Mouse (Mus musculus) lung, embryonic 15.5 days (tissue): ENCODE results near the gene Alkbh7. TPM values are rescaled to one million over a fixed set of nuclear protein-coding genes. Genes with fewer than 3 reads are reported as not detected.
A peak's percentile ranks its signal among the peaks of the same experiment; 100 is the strongest.

Source experiments
- ATAC-seq: fragments of 200-750 bp; cut with Nextera tagmentation; 2 replicates; pipeline ENCODE4 v1.8.0; 2017; ENCODE audit warnings: moderate number of reproducible peaks, borderline replicate concordance; ENCODE audit not compliant: low FRiP score, low TSS enrichment; ENCODE audit errors: extremely low read depth
- H3K27ac ChIP-seq: fragments of 300-500 bp; sonication (generic); 2 replicates; pipeline ENCODE4 v1.5.1; 2015; ENCODE audit warnings: moderate library complexity, mild to moderate bottlenecking, inconsistent platforms
- H3K27me3 ChIP-seq: fragments of 300-500 bp; sonication (generic); 2 replicates; pipeline ENCODE4 v1.6.1; 2015; ENCODE audit warnings: inconsistent platforms
- H3K36me3 ChIP-seq: fragments of 300-500 bp; sonication (generic); 2 replicates; pipeline ENCODE4 v1.6.1; 2015; ENCODE audit warnings: inconsistent platforms
- H3K4me1 ChIP-seq: fragments of 300-500 bp; sonication (generic); 2 replicates; pipeline ENCODE4 v1.6.1; 2015; ENCODE audit warnings: inconsistent platforms
- H3K4me2 ChIP-seq: fragments of 300-500 bp; sonication (generic); 2 replicates; pipeline ENCODE4 v1.6.1; 2015; ENCODE audit warnings: inconsistent platforms, mild to moderate bottlenecking, moderate library complexity
- H3K4me3 ChIP-seq: fragments of 300-500 bp; sonication (generic); 2 replicates; pipeline ENCODE4 v1.5.1; 2015; ENCODE audit warnings: mild to moderate bottlenecking, inconsistent platforms
- H3K9ac ChIP-seq: fragments of 300-500 bp; sonication (generic); 2 replicates; pipeline ENCODE4 v1.6.1; 2015; ENCODE audit warnings: inconsistent platforms
- H3K9me3 ChIP-seq: fragments of 300-500 bp; sonication (generic); 2 replicates; pipeline ENCODE4 v1.6.1; 2016; ENCODE audit warnings: inconsistent platforms
- WGBS: fragments of 180-500 bp; shearing (Covaris S2); methylation state at CpG from one replicate; pipeline ENCODE4 v1.1.7; 2015; 5-methylcytosine and 5-hydroxymethylcytosine counted together
- polyA plus RNA-seq: library from polyadenylated mRNA; unstranded; fragments of >200 nt; fragmentation: Nextera tagmentation; extraction: Ambion mirVana; gene quantifications from 2 replicates; pipeline ENCODE4 v1.2.1, GENCODE M21; 2015

Gene Alkbh7
- polyA plus RNA-seq = 40.0 and 40.5 TPM in 2 replicates

DNA sequence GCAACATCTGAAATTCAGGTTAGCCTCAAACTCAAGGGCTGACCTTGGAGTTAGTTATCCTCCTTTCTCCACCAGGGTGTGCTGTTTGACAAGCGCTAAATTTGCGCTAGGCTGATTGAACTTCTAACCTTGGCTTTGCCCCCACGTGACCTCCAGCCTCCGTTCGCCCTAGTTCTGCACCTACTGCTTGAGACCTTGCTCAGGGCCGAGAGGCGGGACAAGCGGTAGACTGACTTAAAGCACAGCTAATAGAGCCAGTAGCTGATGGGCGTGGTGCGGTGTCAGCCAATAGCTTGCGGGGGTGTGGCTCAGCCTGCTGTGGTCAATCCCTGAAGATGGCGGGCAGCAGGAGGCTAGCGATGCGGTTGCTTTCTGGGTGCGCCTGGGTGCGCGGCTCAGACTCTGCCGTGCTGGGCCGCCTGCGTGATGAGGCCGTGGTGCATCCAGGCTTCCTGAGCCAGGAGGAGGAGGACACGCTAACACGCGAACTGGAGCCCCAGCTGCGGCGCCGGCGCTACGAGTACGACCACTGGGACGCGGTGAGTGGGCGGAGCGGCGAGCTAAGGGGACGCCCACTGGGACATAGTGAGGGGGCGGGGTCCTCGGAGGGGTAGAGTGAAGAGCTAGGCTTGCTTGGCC is at the start of gene Alkbh7:
TSS of gene Alkbh7 (plus strand) at position 311 of the 639 bp plus-strand sequence.
- peak within 1 kb of the TSS; percentile 69 for H3K9ac ChIP-seq
- peak within 1 kb of the TSS; percentile 79 for H3K4me2 ChIP-seq
- under 1% methylated on average over 38 of the region's 38 CpGs for WGBS
- no peaks in the 10 kb centered on the region for H3K9me3 ChIP-seq
- peak within 1 kb of the TSS; percentile 63 for H3K27ac ChIP-seq
- H3K4me3 ChIP-seq = peak within 1 kb of the TSS; percentile 83
- ATAC-seq = peak; percentile 98
- peaks cover 45% of the 10 kb centered on the region for H3K36me3 ChIP-seq
- no peaks in the 10 kb centered on the region for H3K27me3 ChIP-seq
- peaks cover 9% of the 10 kb centered on the region for H3K4me1 ChIP-seq

DNA sequence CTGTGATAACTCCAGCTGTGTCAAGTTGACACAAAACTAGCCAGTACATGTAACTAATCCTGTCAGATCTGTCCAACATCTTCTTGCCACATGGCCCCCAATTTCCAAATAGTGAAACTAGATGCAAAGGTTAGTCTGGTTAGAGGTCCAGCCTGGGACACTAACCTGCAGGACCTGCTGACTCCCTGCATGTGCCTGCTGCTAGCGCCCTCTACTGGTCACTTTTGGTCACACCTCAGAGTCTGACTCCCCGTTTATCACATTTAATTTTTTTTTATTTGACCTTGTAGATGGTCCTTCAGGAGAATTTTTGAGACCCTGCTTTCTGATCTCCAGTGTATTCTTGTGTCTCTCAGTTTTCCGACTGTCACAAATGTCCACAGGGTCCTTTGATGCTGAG is 46.2 kb upstream of the Alkbh7 start:
- no peak for ATAC-seq
- no peak overlapping the region for H3K4me3 ChIP-seq
- no peaks in the 10 kb centered on the region for H3K4me1 ChIP-seq
- no peak overlapping the region for H3K9ac ChIP-seq
- H3K27ac ChIP-seq = no peak overlapping the region
- no peak overlapping the region for H3K4me2 ChIP-seq
- no peaks in the 10 kb centered on the region for H3K9me3 ChIP-seq
- H3K36me3 ChIP-seq = no peaks in the 10 kb centered on the region
- 12% methylated on average over 3 of the region's 3 CpGs for WGBS
- no peaks in the 10 kb centered on the region for H3K27me3 ChIP-seq

DNA sequence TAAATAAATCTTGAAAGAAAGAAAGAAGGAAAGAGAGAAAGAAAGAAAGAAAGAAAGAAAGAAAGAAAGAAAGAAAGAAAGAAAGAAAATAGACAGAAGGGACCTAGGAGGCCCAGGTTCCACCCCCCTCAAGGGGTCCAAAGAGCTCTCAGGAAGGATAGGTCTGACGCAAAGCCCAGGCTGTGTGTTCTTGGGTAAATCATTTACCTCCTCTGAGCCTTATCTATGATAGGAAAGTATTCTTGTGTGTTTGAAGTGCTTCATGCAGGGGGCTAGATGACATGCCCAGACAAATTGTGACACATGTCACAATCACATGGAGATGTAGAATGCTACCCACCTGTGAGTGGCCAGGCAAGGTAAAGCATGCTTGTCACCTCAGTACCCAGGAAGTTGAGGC is 44.5 kb upstream of the Alkbh7 start:
- Histone ChIP-seq H3K4me3 (no peak overlapping the region), H3K27me3 (no peaks in the 10 kb centered on the region), H3K9me3 (no peaks in the 10 kb centered on the region), H3K4me2 (no peak overlapping the region), H3K36me3 (no peaks in the 10 kb centered on the region), H3K27ac (no peak overlapping the region), H3K4me1 (no peaks in the 10 kb centered on the region), H3K9ac (no peak overlapping the region)
- 52% methylated on average over 1 of the region's 1 CpGs for WGBS
- no peak for ATAC-seq

DNA sequence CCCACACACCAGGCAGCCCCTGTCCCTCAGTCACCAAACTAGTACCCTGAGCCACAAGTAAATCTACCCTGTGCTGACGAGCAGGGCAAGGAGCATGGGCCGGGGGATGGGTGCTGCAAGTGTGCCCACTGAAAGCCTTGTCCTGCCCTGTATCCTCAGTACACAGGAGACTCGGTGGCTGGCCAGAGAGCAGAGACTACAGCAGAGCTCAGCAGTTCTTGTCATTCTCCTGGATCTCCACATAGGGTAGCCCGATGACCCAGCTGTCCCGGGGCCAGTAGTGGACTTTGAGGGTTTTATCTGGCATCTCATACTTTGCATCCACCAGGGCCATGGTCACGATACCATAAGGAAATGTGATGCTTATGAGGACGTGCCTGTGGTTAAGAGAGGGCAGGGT is 42.3 kb upstream of the Alkbh7 start:
- Histone ChIP-seq H3K4me1 (no peaks in the 10 kb centered on the region), H3K9ac (no peak overlapping the region), H3K9me3 (no peaks in the 10 kb centered on the region), H3K4me2 (no peak overlapping the region), H3K27me3 (no peaks in the 10 kb centered on the region), H3K36me3 (no peaks in the 10 kb centered on the region), H3K4me3 (no peak overlapping the region), H3K27ac (no peak overlapping the region)
- no peak for ATAC-seq
- WGBS = 77% methylated on average over 7 of the region's 7 CpGs

GRCm38 (mm10) chr17:56957763-56958429 is 39.2 kb upstream of the Alkbh7 start:
- H3K4me3 ChIP-seq = no peak overlapping the region
- no peak overlapping the region for H3K27ac ChIP-seq
- no peak overlapping the region for H3K9ac ChIP-seq
- H3K27me3 ChIP-seq = no peaks in the 10 kb centered on the region
- ATAC-seq = peak; percentile 63; the same call in 1 of the 2 replicates
- no peaks in the 10 kb centered on the region for H3K9me3 ChIP-seq
- no peak overlapping the region for H3K4me2 ChIP-seq
- no peaks in the 10 kb centered on the region for H3K36me3 ChIP-seq
- 20% methylated on average over 11 of the region's 11 CpGs for WGBS
- no peaks in the 10 kb centered on the region for H3K4me1 ChIP-seq

DNA sequence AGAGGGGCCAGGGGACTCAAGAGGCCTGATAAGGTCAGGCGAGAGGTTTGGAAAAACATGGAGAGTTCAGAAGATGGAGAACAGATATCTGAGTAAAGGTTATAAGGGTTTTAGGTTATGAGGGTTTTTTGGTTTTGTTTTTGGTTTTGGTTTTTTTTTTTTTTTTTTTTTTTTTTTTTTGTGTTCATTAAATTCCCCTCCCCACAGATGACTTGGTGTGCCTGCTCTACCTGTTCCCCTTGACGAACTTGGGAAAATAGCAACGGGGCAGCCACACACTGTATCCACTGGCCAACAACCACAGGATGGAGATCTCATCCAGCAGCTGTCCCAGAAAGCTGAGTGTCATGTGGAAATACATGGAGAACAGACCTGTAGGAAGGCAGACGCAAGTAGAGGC is 38.5 kb upstream of the Alkbh7 start:
- WGBS = 62% methylated on average over 4 of the region's 4 CpGs
- Histone ChIP-seq H3K36me3 (no peaks in the 10 kb centered on the region), H3K27ac (no peak overlapping the region), H3K4me1 (no peaks in the 10 kb centered on the region), H3K9me3 (no peaks in the 10 kb centered on the region), H3K27me3 (no peaks in the 10 kb centered on the region), H3K9ac (no peak overlapping the region), H3K4me2 (no peak overlapping the region), H3K4me3 (no peak overlapping the region)
- no peak for ATAC-seq

GRCm38 (mm10) chr17:56961880-56962279 is 35.3 kb upstream of the Alkbh7 start:
- Histone ChIP-seq H3K27ac (no peak overlapping the region), H3K9ac (no peak overlapping the region), H3K4me1 (no peaks in the 10 kb centered on the region), H3K9me3 (no peaks in the 10 kb centered on the region), H3K4me3 (no peak overlapping the region), H3K4me2 (no peak overlapping the region), H3K27me3 (no peaks in the 10 kb centered on the region), H3K36me3 (no peaks in the 10 kb centered on the region)
- ATAC-seq = no peak
- 88% methylated on average over 4 of the region's 4 CpGs for WGBS

DNA sequence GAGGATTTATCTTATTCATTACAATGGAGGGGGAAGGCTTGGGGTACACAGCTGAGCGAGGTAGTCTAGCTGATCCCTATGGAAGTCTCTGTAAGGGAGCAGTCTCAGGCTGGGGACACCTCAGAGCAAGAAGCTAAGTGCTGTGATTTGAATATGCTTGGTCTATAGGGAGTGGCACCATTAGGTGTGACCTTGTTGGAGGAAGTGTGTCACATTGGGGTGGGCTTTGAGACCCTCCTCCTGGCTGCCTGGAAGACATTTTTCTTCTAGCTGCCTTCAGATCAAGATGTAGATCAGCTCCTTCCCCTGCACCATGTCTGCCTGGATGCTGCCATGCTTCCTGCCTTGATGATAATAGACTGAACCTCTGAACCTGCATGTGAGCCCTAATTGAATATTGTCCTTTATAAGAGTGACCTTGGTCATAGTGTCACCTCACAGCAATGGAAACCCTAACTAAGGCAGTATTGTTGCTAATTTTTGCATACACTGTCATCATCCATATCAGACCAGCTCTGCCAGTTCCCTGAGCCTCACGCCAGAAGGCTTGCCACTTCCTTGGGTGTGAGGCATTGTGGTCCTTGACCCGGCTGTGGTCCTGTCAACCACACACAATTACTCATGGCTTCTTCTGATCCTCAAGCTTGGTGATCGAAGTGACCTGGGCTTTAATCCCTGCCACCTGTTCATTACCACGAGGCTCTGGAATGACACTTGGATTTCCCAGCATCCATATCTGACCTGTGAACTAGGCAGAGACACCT is 34.3 kb upstream of the Alkbh7 start:
- H3K9ac ChIP-seq = no peak overlapping the region
- H3K4me3 ChIP-seq = no peak overlapping the region
- H3K4me2 ChIP-seq = no peak overlapping the region
- no peaks in the 10 kb centered on the region for H3K27me3 ChIP-seq
- no peaks in the 10 kb centered on the region for H3K4me1 ChIP-seq
- no peaks in the 10 kb centered on the region for H3K36me3 ChIP-seq
- WGBS = 63% methylated on average over 5 of the region's 5 CpGs
- no peak overlapping the region for H3K27ac ChIP-seq
- ATAC-seq = no peak
- no peaks in the 10 kb centered on the region for H3K9me3 ChIP-seq

GRCm38 (mm10) chr17:56963646-56964045 is 33.5 kb upstream of the Alkbh7 start:
- Histone ChIP-seq H3K4me1 (no peaks in the 10 kb centered on the region), H3K36me3 (no peaks in the 10 kb centered on the region), H3K4me2 (no peak overlapping the region), H3K9ac (no peak overlapping the region), H3K27ac (no peak overlapping the region), H3K4me3 (no peak overlapping the region), H3K27me3 (no peaks in the 10 kb centered on the region), H3K9me3 (no peaks in the 10 kb centered on the region)
- WGBS = 65% methylated on average over 6 of the region's 6 CpGs
- no peak for ATAC-seq

- WGBS = 39% methylated on average over 3 of the region's 3 CpGs
- Histone ChIP-seq H3K9me3 (no peaks in the 10 kb centered on the region), H3K9ac (no peak overlapping the region), H3K4me1 (no peaks in the 10 kb centered on the region), H3K27me3 (no peaks in the 10 kb centered on the region), H3K4me3 (no peak overlapping the region), H3K27ac (no peak overlapping the region), H3K36me3 (no peaks in the 10 kb centered on the region), H3K4me2 (no peak overlapping the region)
- no peak for ATAC-seq
These were observed 27.8 kb upstream of the Alkbh7 start for GRCm38 (mm10) chr17:56969321-56969720.

GRCm38 (mm10) chr17:56970081-56970480 is 27.1 kb upstream of the Alkbh7 start:
- H3K9me3 ChIP-seq = no peaks in the 10 kb centered on the region
- ATAC-seq = no peak
- no peak overlapping the region for H3K4me3 ChIP-seq

More at GRCm38 (mm10) chr17:56970081-56970480, 27.1 kb upstream of the Alkbh7 start:
- Histone ChIP-seq H3K27me3 (no peaks in the 10 kb centered on the region), H3K4me1 (no peaks in the 10 kb centered on the region), H3K36me3 (no peaks in the 10 kb centered on the region), H3K4me2 (no peak overlapping the region), H3K27ac (no peak overlapping the region), H3K9ac (no peak overlapping the region)
- WGBS = 59% methylated on average over 5 of the region's 5 CpGs
